In the genomic region with DNA sequence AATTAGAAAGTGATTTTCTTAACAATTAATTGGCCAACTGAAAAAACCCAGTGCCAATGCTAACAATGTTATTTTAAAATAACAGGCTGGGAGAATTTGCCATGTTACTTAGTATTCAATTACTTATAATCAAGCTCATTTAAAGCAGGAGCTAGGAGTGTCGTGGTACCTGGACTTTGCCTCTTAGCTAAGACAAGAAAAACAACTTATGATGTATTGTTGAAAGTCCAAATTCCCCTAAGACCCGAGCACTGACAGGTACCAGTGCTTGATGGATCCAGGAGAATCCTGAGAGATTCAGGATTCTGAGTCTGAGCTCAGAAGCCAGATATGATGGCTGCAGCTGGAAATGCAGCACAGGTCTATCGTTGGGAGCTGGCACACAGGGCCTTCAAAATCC, we compare ENCODE assay signal across 32 mouse cellular contexts.
"Had no signal": no experiment of that assay in that cellular context is flagged by ENCODE, and none has a peak within 500 bp of the region (broad histone marks: within the 10 kb centered on the region; RNA-seq: fewer than 3 reads in every experiment).

No protein-coding gene starts in this region.

- H3K27me3 ChIP-seq: limb, embryonic 12.5 days; limb, embryonic 13.5 days; limb, embryonic 15.5 days; liver, embryonic 12.5 days; liver, embryonic 13.5 days; liver, embryonic 15.5 days; lung, embryonic 15.5 days; megakaryocyte, embryonic 14.5 days; midbrain, embryonic 12.5 days; midbrain, embryonic 13.5 days; midbrain, embryonic 15.5 days; neural tube, embryonic 12.5 days had no signal

- H3K9me3 ChIP-seq: limb, embryonic 10.5 days; limb, embryonic 12.5 days; limb, embryonic 13.5 days; limb, embryonic 15.5 days; liver, embryonic 12.5 days; liver, embryonic 13.5 days; liver, embryonic 15.5 days; lung, embryonic 15.5 days; megakaryocyte, embryonic 14.5 days; midbrain, embryonic 10.5 days; midbrain, embryonic 12.5 days; midbrain, embryonic 13.5 days; midbrain, embryonic 15.5 days; neural tube, embryonic 12.5 days had no signal

- H3K4me3 ChIP-seq: limb, embryonic 10.5 days; limb, embryonic 12.5 days; limb, embryonic 13.5 days; limb, embryonic 15.5 days; liver, embryonic 12.5 days; liver, embryonic 13.5 days; liver, embryonic 15.5 days; lung, embryonic 15.5 days; megakaryocyte, embryonic 14.5 days; midbrain, embryonic 10.5 days; midbrain, embryonic 12.5 days; midbrain, embryonic 13.5 days; midbrain, embryonic 15.5 days; myocyte; neural tube, embryonic 12.5 days had no signal

- H3K27ac ChIP-seq: limb, embryonic 10.5 days; limb, embryonic 12.5 days; limb, embryonic 13.5 days; limb, embryonic 15.5 days; liver, embryonic 12.5 days; liver, embryonic 13.5 days; liver, embryonic 14.5 days; liver, embryonic 15.5 days; lung, embryonic 15.5 days; macrophage; midbrain, embryonic 10.5 days; midbrain, embryonic 12.5 days; midbrain, embryonic 13.5 days; midbrain, embryonic 15.5 days; neural tube, embryonic 12.5 days had no signal

- ATAC-seq: liver, embryonic 12.5 days; liver, postnatal 0 days; lung, postnatal 0 days; midbrain, embryonic 13.5 days; midbrain, embryonic 15.5 days; midbrain, embryonic 16.5 days had no signal

- H3K9ac ChIP-seq: limb, embryonic 12.5 days; limb, embryonic 13.5 days; limb, embryonic 15.5 days; liver, embryonic 12.5 days; liver, embryonic 13.5 days; liver, embryonic 14.5 days; liver, embryonic 15.5 days; liver, postnatal 0 days; lung, embryonic 14.5 days; lung, embryonic 15.5 days; midbrain, embryonic 12.5 days; midbrain, embryonic 13.5 days; midbrain, embryonic 15.5 days; neural tube, embryonic 12.5 days had no signal

- H3K4me1 ChIP-seq: limb, embryonic 10.5 days; limb, embryonic 12.5 days; limb, embryonic 15.5 days; liver, embryonic 12.5 days; liver, embryonic 13.5 days; liver, embryonic 15.5 days; lung, embryonic 15.5 days; midbrain, embryonic 10.5 days; midbrain, embryonic 12.5 days; midbrain, embryonic 13.5 days; midbrain, embryonic 15.5 days; neural tube, embryonic 12.5 days had no signal

- H3K36me3 ChIP-seq: limb, embryonic 13.5 days; lung, embryonic 15.5 days; midbrain, embryonic 12.5 days had no signal

- DNase-seq: left cerebral cortex, postnatal 4 days; liver; liver, embryonic 13.5 days; liver, postnatal 0 days; lung, adult 18-20 months; lung, adult 2 months; lung, embryonic 14.5 days; lung, postnatal 10 days; lung, postnatal 14 days; lung, postnatal 36 days; lung, postnatal 4 days; midbrain, embryonic 14.5 days had no signal

- H3K4me2 ChIP-seq: limb, embryonic 12.5 days; limb, embryonic 13.5 days; limb, embryonic 15.5 days; liver, embryonic 11.5 days; liver, embryonic 12.5 days; liver, embryonic 13.5 days; liver, embryonic 15.5 days; lung, embryonic 14.5 days; lung, embryonic 15.5 days; midbrain, embryonic 11.5 days; midbrain, embryonic 12.5 days; midbrain, embryonic 13.5 days; midbrain, embryonic 15.5 days; neural tube, embryonic 12.5 days had no signal
